Mouse (Mus musculus): ENCODE measurements around the gene S100z. TPM values are rescaled to one million over a fixed set of nuclear protein-coding genes. Genes with fewer than 3 reads are reported as not detected.

Gene S100z
- total and polyA plus RNA-seq, 3 experiments: not detected

- peaks cover 46% of the 10 kb centered on the region for H3K27me3 ChIP-seq (ENCODE audit: insufficient read depth, low read length)
- no peaks in the 10 kb centered on the region for H3K9me3 ChIP-seq (replicated peaks)
- H3K4me3 ChIP-seq (ENCODE audit: low read depth, low read length): no peak overlapping the region
Observed at GRCm38 (mm10) chr13:95443376-95444233, 34.9 kb downstream of the S100z start.

GRCm38 (mm10) chr13:95442901-95443300 is 35.6 kb downstream of the S100z start:
- ATAC-seq (ENCODE audit: extremely low read depth, insufficient number of reproducible peaks, low FRiP score, poor library complexity, severe bottlenecking) (no peak), DNase-seq (ENCODE audit: low spot score) (no peak)
- H3K4me3 ChIP-seq (ENCODE audit: low read depth, low read length): no peak overlapping the region
- peaks cover 53% of the 10 kb centered on the region for H3K27me3 ChIP-seq (ENCODE audit: insufficient read depth, low read length)
- H3K9me3 ChIP-seq (replicated peaks): no peaks in the 10 kb centered on the region
- TF ChIP-seq GATA2 (IDR thresholded peaks at IDR 0.05; ENCODE audit: borderline replicate concordance, low read depth, low read length) (no peak), TAL1 (conservative IDR thresholded peaks at IDR 0.05; ENCODE audit: low read depth, low read length) (no peak), CTCF (IDR thresholded peaks at IDR 0.05; ENCODE audit: low read depth, low read length) (no peak), GATA1 (IDR thresholded peaks at IDR 0.05; ENCODE audit: borderline replicate concordance, low read length) (no peak), POLR2AphosphoS5 (IDR thresholded peaks at IDR 0.05; ENCODE audit: insufficient replicate concordance, low read depth, low read length) (no peak)
- peaks cover 11% of the 10 kb centered on the region for H3K4me1 ChIP-seq (ENCODE audit: insufficient read depth, low read depth, low read length)
- H3K36me3 ChIP-seq (replicated peaks): no peaks in the 10 kb centered on the region

More at GRCm38 (mm10) chr13:95443376-95444233, 34.9 kb downstream of the S100z start:
- Histone ChIP-seq H3K4me1 (ENCODE audit: insufficient read depth, low read depth, low read length) (peaks cover 7% of the 10 kb centered on the region), H3K36me3 (replicated peaks) (no peaks in the 10 kb centered on the region)
- no peak for TF ChIP-seq GATA2 (IDR thresholded peaks at IDR 0.05; ENCODE audit: borderline replicate concordance, low read depth, low read length)
- ATAC-seq (ENCODE audit: extremely low read depth, insufficient number of reproducible peaks, low FRiP score, poor library complexity, severe bottlenecking) (no peak), DNase-seq (ENCODE audit: low spot score) (no peak)

- DNase-seq (ENCODE audit: low spot score) (no peak), ATAC-seq (ENCODE audit: extremely low read depth, insufficient number of reproducible peaks, low FRiP score, poor library complexity, severe bottlenecking) (no peak)
- Histone ChIP-seq H3K9me3 (replicated peaks) (no peaks in the 10 kb centered on the region), H3K4me1 (ENCODE audit: insufficient read depth, low read depth, low read length) (peaks cover 7% of the 10 kb centered on the region), H3K36me3 (replicated peaks) (no peaks in the 10 kb centered on the region), H3K4me3 (ENCODE audit: low read depth, low read length) (no peak overlapping the region), H3K27me3 (ENCODE audit: insufficient read depth, low read length) (peaks cover 52% of the 10 kb centered on the region)
- no peak for TF ChIP-seq GATA2 (IDR thresholded peaks at IDR 0.05; ENCODE audit: borderline replicate concordance, low read depth, low read length)
- TF ChIP-seq GATA1 (IDR thresholded peaks at IDR 0.05; ENCODE audit: borderline replicate concordance, low read length): no peak
- no peak for TF ChIP-seq CTCF (IDR thresholded peaks at IDR 0.05; ENCODE audit: low read depth, low read length)
- no peak for TF ChIP-seq TAL1 (conservative IDR thresholded peaks at IDR 0.05; ENCODE audit: low read depth, low read length)
- no peak for TF ChIP-seq POLR2AphosphoS5 (IDR thresholded peaks at IDR 0.05; ENCODE audit: insufficient replicate concordance, low read depth, low read length)
Observed at GRCm38 (mm10) chr13:95439569-95439968, 39.0 kb downstream of the S100z start.

- Histone ChIP-seq H3K27me3 (ENCODE audit: insufficient read depth, low read length) (peaks cover 30% of the 10 kb centered on the region), H3K4me1 (ENCODE audit: insufficient read depth, low read depth, low read length) (peaks cover 13% of the 10 kb centered on the region), H3K36me3 (replicated peaks) (no peaks in the 10 kb centered on the region), H3K9me3 (replicated peaks) (no peaks in the 10 kb centered on the region), H3K4me3 (ENCODE audit: low read depth, low read length) (no peak overlapping the region)
- TF ChIP-seq GATA2 (IDR thresholded peaks at IDR 0.05; ENCODE audit: borderline replicate concordance, low read depth, low read length): no peak
- no peak for ATAC-seq (ENCODE audit: extremely low read depth, insufficient number of reproducible peaks, low FRiP score, poor library complexity, severe bottlenecking)
- no peak for DNase-seq (ENCODE audit: low spot score)
Observed at GRCm38 (mm10) chr13:95431760-95432159, 46.8 kb downstream of the S100z start.

GRCm38 (mm10) chr13:95427499-95427898 is 51.0 kb downstream of the S100z start:
- no peak for DNase-seq (ENCODE audit: low spot score)
- H3K36me3 ChIP-seq (replicated peaks): no peaks in the 10 kb centered on the region
- peaks cover 14% of the 10 kb centered on the region for H3K27me3 ChIP-seq (ENCODE audit: insufficient read depth, low read length)
- no peak for ATAC-seq (ENCODE audit: extremely low read depth, insufficient number of reproducible peaks, low FRiP score, poor library complexity, severe bottlenecking)
- no peak overlapping the region for H3K4me3 ChIP-seq (ENCODE audit: low read depth, low read length)
- H3K9me3 ChIP-seq (replicated peaks): no peaks in the 10 kb centered on the region
- H3K4me1 ChIP-seq (ENCODE audit: insufficient read depth, low read depth, low read length): peaks cover 12% of the 10 kb centered on the region; the same call in 1 of the 2 replicates
- TF ChIP-seq GATA2 (IDR thresholded peaks at IDR 0.05; ENCODE audit: borderline replicate concordance, low read depth, low read length): no peak
- TF ChIP-seq GATA1 (IDR thresholded peaks at IDR 0.05; ENCODE audit: borderline replicate concordance, low read length): no peak

Other genes with a start within 250 kb of the S100z start
- not detected in 2 replicates for gene Pde8b, start 228.4 kb downstream of the S100z start, total RNA-seq (2014; fragmentation: Nextera tagmentation)
- gene Pde8b, start 228.4 kb downstream of the S100z start, total RNA-seq (2017): 0.06 and 0.22 TPM in 2 replicates
- not detected in 2 replicates for gene Pde8b, start 228.4 kb downstream of the S100z start, polyA plus RNA-seq (2012)
- not detected in 2 replicates for gene Zbed3, start 155.1 kb downstream of the S100z start, total RNA-seq (2014; fragmentation: Nextera tagmentation)
- 0.12 and 0.33 TPM in 2 replicates for gene Zbed3, start 155.1 kb downstream of the S100z start, total RNA-seq (2017)
- gene Zbed3, start 155.1 kb downstream of the S100z start, polyA plus RNA-seq (2012): not detected in 2 replicates
- gene Aggf1, start 103.4 kb downstream of the S100z start, total RNA-seq (2014; fragmentation: Nextera tagmentation): 30.6 and 35.6 TPM in 2 replicates
- 52.6 and 55.8 TPM in 2 replicates for gene Aggf1, start 103.4 kb downstream of the S100z start, total RNA-seq (2017)
- 31.0 and 34.7 TPM in 2 replicates for gene Aggf1, start 103.4 kb downstream of the S100z start, polyA plus RNA-seq (2012)
- 0.45 and 0.58 TPM in 2 replicates for gene Crhbp, start 33.8 kb downstream of the S100z start, total RNA-seq (2014; fragmentation: Nextera tagmentation)
- gene Crhbp, start 33.8 kb downstream of the S100z start, total RNA-seq (2017): not detected in 2 replicates
- gene Crhbp, start 33.8 kb downstream of the S100z start, polyA plus RNA-seq (2012): not detected in 2 replicates
- gene F2rl1, start 46.5 kb upstream of the S100z start, total RNA-seq (2014; fragmentation: Nextera tagmentation): not detected in 2 replicates
- 0.05 and 0.06 TPM in 2 replicates for gene F2rl1, start 46.5 kb upstream of the S100z start, total RNA-seq (2017)
- gene F2rl1, start 46.5 kb upstream of the S100z start, polyA plus RNA-seq (2012): not detected in 2 replicates
- not detected in 2 replicates for gene F2r, start 139.8 kb upstream of the S100z start, total RNA-seq (2014; fragmentation: Nextera tagmentation)
- gene F2r, start 139.8 kb upstream of the S100z start, total RNA-seq (2017): not detected in 2 replicates
- 0.02 and 0.03 TPM in 2 replicates for gene F2r, start 139.8 kb upstream of the S100z start, polyA plus RNA-seq (2012)
- not detected in 2 replicates for gene F2rl2, start 218.1 kb upstream of the S100z start, total RNA-seq (2014; fragmentation: Nextera tagmentation)
- 0.05 and 0.06 TPM in 2 replicates for gene F2rl2, start 218.1 kb upstream of the S100z start, total RNA-seq (2017)
- gene F2rl2, start 218.1 kb upstream of the S100z start, polyA plus RNA-seq (2012): not detected in 2 replicates

Data from G1E (cell line).